Mouse (Mus musculus) intestine, embryonic 16.5 days (tissue): Measurements from ENCODE around the gene Tlx3. TPM values are rescaled to one million over a fixed set of nuclear protein-coding genes. Genes with fewer than 3 reads are reported as not detected.

ENCODE experiments used
- ATAC-seq: fragments of 200-750 bp; cut with Nextera tagmentation; 2 replicates; pipeline ENCODE4 v1.8.0; 2017; ENCODE audit warnings: moderate TSS enrichment, moderate library complexity
- H3K27ac ChIP-seq: fragments of 300-500 bp; sonication (generic); 2 replicates; pipeline ENCODE4 v1.5.1; 2014; ENCODE audit warnings: mild to moderate bottlenecking, low read length
- H3K27me3 ChIP-seq: fragments of 300-500 bp; sonication (generic); replicated peaks from 2 replicates; pipeline ENCODE4 v1.6.1; 2014; ENCODE audit warnings: low read length, control low read depth, mixed read lengths; ENCODE audit not compliant: control insufficient read depth, insufficient read depth
- H3K36me3 ChIP-seq: fragments of 300-500 bp; sonication (generic); 2 replicates; pipeline ENCODE4 v1.6.1; 2014; ENCODE audit warnings: low read length, control low read depth; ENCODE audit not compliant: control insufficient read depth, insufficient read depth
- H3K4me1 ChIP-seq: fragments of 300-500 bp; sonication (generic); 2 replicates; pipeline ENCODE4 v1.6.1; 2014; ENCODE audit warnings: low read length, control low read depth, mixed read lengths; ENCODE audit not compliant: control insufficient read depth, insufficient read depth
- H3K4me2 ChIP-seq: fragments of 300-500 bp; sonication (generic); 2 replicates; pipeline ENCODE4 v1.6.1; 2014; ENCODE audit warnings: low read depth, low read length, control low read depth
- H3K4me3 ChIP-seq: fragments of 300-500 bp; sonication (generic); 2 replicates; pipeline ENCODE4 v1.5.1; 2014; ENCODE audit warnings: mild to moderate bottlenecking, low read length
- H3K9ac ChIP-seq: fragments of 300-500 bp; sonication (generic); 2 replicates; pipeline ENCODE4 v1.6.1; 2014; ENCODE audit warnings: low read depth, low read length
- H3K9me3 ChIP-seq: fragments of 300-500 bp; sonication (generic); 2 replicates; pipeline ENCODE4 v1.6.1; 2016; ENCODE audit warnings: low read length, control low read depth; ENCODE audit not compliant: control insufficient read depth
- WGBS: fragments of 180-500 bp; shearing (Covaris S2); extraction: QIAGEN DNeasy Blood & Tissue Kit; methylation state at CpG from one replicate; pipeline ENCODE4 v1.1.7; 2014; 5-methylcytosine and 5-hydroxymethylcytosine counted together
- polyA plus RNA-seq: library from polyadenylated mRNA; unstranded; fragments of >200 nt; fragmentation: Nextera tagmentation; extraction: Ambion mirVana; gene quantifications from 2 replicates; pipeline ENCODE4 v1.2.1, GENCODE M21; 2015

Gene Tlx3
- polyA plus RNA-seq, 1 experiment from 2014 or later: not detected

GRCm38 (mm10) chr11:33157453-33158196, 45.8 kb downstream of the Tlx3 start:
- Histone ChIP-seq H3K4me1 (no peaks in the 10 kb centered on the region), H3K27me3 (no peaks in the 10 kb centered on the region), H3K4me2 (no peak overlapping the region), H3K9me3 (no peaks in the 10 kb centered on the region), H3K36me3 (peaks cover 4% of the 10 kb centered on the region), H3K27ac (no peak overlapping the region), H3K4me3 (no peak overlapping the region), H3K9ac (no peak overlapping the region)
- ATAC-seq: no peak
- 79% methylated on average over 2 of the region's 2 CpGs for WGBS

GRCm38 (mm10) chr11:33156436-33157015, 46.9 kb downstream of the Tlx3 start:
- Histone ChIP-seq H3K4me3 (no peak overlapping the region), H3K36me3 (peaks cover 4% of the 10 kb centered on the region), H3K4me1 (no peaks in the 10 kb centered on the region), H3K4me2 (no peak overlapping the region), H3K27me3 (no peaks in the 10 kb centered on the region), H3K9ac (no peak overlapping the region), H3K9me3 (no peaks in the 10 kb centered on the region), H3K27ac (no peak overlapping the region)
- no peak for ATAC-seq
- WGBS: 75% methylated on average over 4 of the region's 4 CpGs

GRCm38 (mm10) chr11:33154459-33154858, 48.9 kb downstream of the Tlx3 start:
- Histone ChIP-seq H3K9ac (no peak overlapping the region), H3K27me3 (no peaks in the 10 kb centered on the region), H3K9me3 (no peaks in the 10 kb centered on the region), H3K4me3 (no peak overlapping the region), H3K36me3 (peaks cover 4% of the 10 kb centered on the region), H3K4me2 (no peak overlapping the region), H3K27ac (no peak overlapping the region), H3K4me1 (no peaks in the 10 kb centered on the region)
- ATAC-seq: no peak
- 82% methylated on average over 3 of the region's 3 CpGs for WGBS

GRCm38 (mm10) chr11:33152997-33153396, 50.4 kb downstream of the Tlx3 start:
- Histone ChIP-seq H3K4me1 (peaks cover 2% of the 10 kb centered on the region; the same call in 1 of the 2 replicates), H3K9ac (no peak overlapping the region), H3K27ac (no peak overlapping the region), H3K36me3 (peaks cover 4% of the 10 kb centered on the region), H3K27me3 (no peaks in the 10 kb centered on the region), H3K4me3 (no peak overlapping the region), H3K9me3 (no peaks in the 10 kb centered on the region), H3K4me2 (no peak overlapping the region)
- WGBS: 84% methylated on average over 1 of the region's 1 CpGs
- no peak for ATAC-seq

- no peak overlapping the region for H3K27ac ChIP-seq
- peaks cover 9% of the 10 kb centered on the region; the same call in 1 of the 2 replicates for H3K27me3 ChIP-seq
- peaks cover 4% of the 10 kb centered on the region for H3K36me3 ChIP-seq
- H3K4me1 ChIP-seq: peaks cover 13% of the 10 kb centered on the region
- 80% methylated on average over 4 of the region's 4 CpGs for WGBS
- H3K4me3 ChIP-seq: no peak overlapping the region
- H3K9ac ChIP-seq: no peak overlapping the region
- no peaks in the 10 kb centered on the region for H3K9me3 ChIP-seq
- no peak for ATAC-seq
- no peak overlapping the region for H3K4me2 ChIP-seq
These were observed 51.6 kb downstream of the Tlx3 start for GRCm38 (mm10) chr11:33151780-33152145.

- H3K36me3 ChIP-seq: peaks cover 4% of the 10 kb centered on the region
- H3K9me3 ChIP-seq: no peaks in the 10 kb centered on the region
These were observed 52.1 kb downstream of the Tlx3 start for GRCm38 (mm10) chr11:33151128-33151779.

More at GRCm38 (mm10) chr11:33151128-33151779, 52.1 kb downstream of the Tlx3 start:
- no peak overlapping the region for H3K4me3 ChIP-seq
- H3K27ac ChIP-seq: no peak overlapping the region
- no peak for ATAC-seq
- H3K27me3 ChIP-seq: peaks cover 12% of the 10 kb centered on the region; the same call in 1 of the 2 replicates
- no peak overlapping the region for H3K9ac ChIP-seq
- WGBS: 74% methylated on average over 3 of the region's 3 CpGs
- H3K4me2 ChIP-seq: no peak overlapping the region
- peaks cover 16% of the 10 kb centered on the region for H3K4me1 ChIP-seq

Other genes with a start within 250 kb of the Tlx3 start
- gene Fgf18, start 56.2 kb downstream of the Tlx3 start, polyA plus RNA-seq: 0.83 and 1.9 TPM in 2 replicates
- gene Npm1, start 40.4 kb downstream of the Tlx3 start, polyA plus RNA-seq: 689 and 790 TPM in 2 replicates
- gene Gm12117, start 73.1 kb upstream of the Tlx3 start, polyA plus RNA-seq: not detected in 2 replicates